25 mouse cellular contexts compared by ENCODE assay signal in the genomic region with DNA sequence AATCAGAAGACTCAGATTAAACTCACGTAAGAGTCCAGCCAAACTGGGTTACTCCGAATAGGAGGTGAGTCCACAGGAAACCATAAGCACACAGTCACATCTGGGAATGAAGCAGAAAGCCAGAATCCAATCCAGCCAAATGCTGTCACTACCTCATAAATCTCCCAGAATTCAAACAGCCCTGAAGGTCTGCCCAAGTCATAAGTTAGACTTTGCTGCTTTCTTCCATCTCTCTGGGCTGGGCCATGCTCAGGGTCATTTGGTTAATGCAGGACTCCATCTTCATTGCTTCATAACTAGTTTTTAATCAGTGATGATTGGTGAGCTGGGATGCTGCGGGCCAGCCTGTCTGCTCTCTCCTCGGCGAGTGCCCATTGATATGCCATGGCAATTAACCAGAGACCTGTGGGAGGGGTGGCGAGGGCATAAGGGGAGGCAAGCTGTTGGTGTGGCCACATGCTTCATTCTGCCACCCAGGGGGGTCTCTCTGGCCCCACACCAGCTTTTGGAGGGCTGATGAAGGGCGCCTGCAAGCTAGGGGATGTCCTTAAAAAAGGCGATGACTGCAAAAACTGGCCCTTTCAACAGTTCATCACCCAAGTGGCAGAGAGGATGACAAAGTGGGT. TPM values are rescaled to one million over a fixed set of nuclear protein-coding genes. Genes with fewer than 3 reads are reported as not detected.
A peak's percentile ranks its signal among the peaks of the same experiment; 100 is the strongest.
DNase-seq lines count a peak whose midpoint lies in the region; ATAC-seq and TF ChIP-seq lines count a peak whose summit lies in the region.
"Had no signal": no experiment of that assay in that cellular context is flagged by ENCODE, and none has a peak within 500 bp of the region (broad histone marks: within the 10 kb centered on the region; RNA-seq: fewer than 3 reads in every experiment).

No protein-coding gene starts in this region.

- H3K4me2 ChIP-seq in lung, embryonic 14.5 days = no peak overlapping the region
- H3K4me2 ChIP-seq in limb, embryonic 11.5 days (ENCODE audit: low read depth, severe bottlenecking) = peak overlapping the region; percentile 16; the same call in 1 of the 2 replicates
- H3K4me2 ChIP-seq: intestine, embryonic 15.5 days; limb, embryonic 15.5 days had no signal

- no peak overlapping the region for H3K9ac ChIP-seq in lung, embryonic 14.5 days
- no peak overlapping the region for H3K9ac ChIP-seq in limb, embryonic 11.5 days (ENCODE audit: low read length)
- H3K9ac ChIP-seq: intestine, embryonic 15.5 days; limb, embryonic 15.5 days had no signal

- no peaks in the 10 kb centered on the region for H3K9me3 ChIP-seq in lung, embryonic 14.5 days (ENCODE audit: low read depth, low read length)
- H3K9me3 ChIP-seq in limb, embryonic 11.5 days (ENCODE audit: control insufficient read depth, low read length) = no peaks in the 10 kb centered on the region
- H3K9me3 ChIP-seq: intestine, embryonic 15.5 days; limb, embryonic 15.5 days; megakaryocyte, embryonic 14.5 days had no signal

- ATAC-seq in lung, embryonic 14.5 days (ENCODE audit: insufficient read depth) = peak; percentile 76
- ATAC-seq in limb, embryonic 11.5 days (ENCODE audit: insufficient number of reproducible peaks, low FRiP score, low TSS enrichment, low read depth) = 0 out of 2 replicates have a peak, but pooled peaks have one; percentile 39
- ATAC-seq: CD4-positive, CD25-positive, alpha-beta regulatory T cell, adult 4 months; forebrain, embryonic 16.5 days; intestine, embryonic 15.5 days had no signal

- intact Hi-C loops in left cerebral cortex, postnatal 14 days (cut with DNase I) = no loop called here

- no peaks in the 10 kb centered on the region for H3K27me3 ChIP-seq in lung, embryonic 14.5 days (ENCODE audit: insufficient read depth, low read length)
- H3K27me3 ChIP-seq in limb, embryonic 11.5 days (ENCODE audit: control insufficient read depth, insufficient read depth, low read length) = no peaks in the 10 kb centered on the region
- H3K27me3 ChIP-seq: intestine, embryonic 15.5 days; limb, embryonic 15.5 days had no signal

- H3K36me3 ChIP-seq in lung, embryonic 14.5 days (ENCODE audit: insufficient read depth) = no peaks in the 10 kb centered on the region
- peaks cover 1% of the 10 kb centered on the region; the same call in 1 of the 2 replicates for H3K36me3 ChIP-seq in limb, embryonic 11.5 days (ENCODE audit: control insufficient read depth, insufficient read depth, low read length)
- H3K36me3 ChIP-seq: intestine, embryonic 15.5 days; limb, embryonic 15.5 days had no signal

- WGBS in lung, embryonic 14.5 days = 37% methylated on average over 8 of the region's 8 CpGs
- 34% methylated on average over 8 of the region's 8 CpGs for WGBS in limb, embryonic 11.5 days

- peak; percentile 51 for DNase-seq in embryo, embryonic 11 days
- DNase-seq in embryo, embryonic 9.5 days (ENCODE audit: extremely low spot score) = no peak
- peak; percentile 86 for DNase-seq in lung, embryonic 14.5 days
- DNase-seq in lung, postnatal 10 days = no peak
- DNase-seq in adipocyte (ENCODE audit: low spot score) = peak; percentile 58
- peak; percentile 62 for DNase-seq in limb, embryonic 11.5 days (ENCODE audit: low spot score)
- DNase-seq in left cerebral cortex, postnatal 14 days (ENCODE audit: low spot score in 2 of 2) = no peak
- no peak for DNase-seq in urinary bladder, postnatal 10 days (ENCODE audit: low spot score)
- DNase-seq: cerebellum, adult 8-10 months; heart, postnatal 10 days; kidney, postnatal 4 days; lung, adult 18-20 months; right cerebral cortex, adult 18-20 months; thymus, postnatal 25 days had no signal

- H3K27ac ChIP-seq in lung, embryonic 14.5 days (ENCODE audit: low read depth) = peak overlapping the region; percentile 18; the same call in 1 of the 2 replicates
- no peak overlapping the region for H3K27ac ChIP-seq in limb, embryonic 11.5 days (replicated peaks; ENCODE audit: low read depth, low read length)
- H3K27ac ChIP-seq: intestine, embryonic 15.5 days; limb, embryonic 15.5 days had no signal

- H3K4me3 ChIP-seq in lung, embryonic 14.5 days (ENCODE audit: low read depth, low read length) = no peak overlapping the region
- H3K4me3 ChIP-seq in limb, embryonic 11.5 days (ENCODE audit: low read depth, low read length) = no peak overlapping the region
- H3K4me3 ChIP-seq: intestine, embryonic 15.5 days; limb, embryonic 15.5 days; megakaryocyte, embryonic 14.5 days had no signal

- peaks cover 38% of the 10 kb centered on the region for H3K4me1 ChIP-seq in lung, embryonic 14.5 days (ENCODE audit: insufficient read depth)
- H3K4me1 ChIP-seq in limb, embryonic 11.5 days (ENCODE audit: control insufficient read depth, insufficient read depth, low read length) = peaks cover 7% of the 10 kb centered on the region; the same call in 1 of the 2 replicates
- H3K4me1 ChIP-seq: megakaryocyte, embryonic 14.5 days had no signal

- TF ChIP-seq CTCF in lung, embryonic 14.5 days (IDR thresholded peaks at IDR 0.05; ENCODE audit: low read depth) = no peak

RNA-seq across cellular contexts. Expression of gene Ccdc182, which starts 38.6 kb away (rescaled TPM):
- not detected in 2 replicates for polyA plus RNA-seq in lung, embryonic 14.5 days (2014; fragmentation: Nextera tagmentation; extraction: Ambion mirVana)
- 0.12 and 0.52 TPM in 2 replicates for polyA plus RNA-seq in limb, embryonic 11.5 days (2014; fragmentation: Nextera tagmentation; extraction: Ambion mirVana)
- not detected for total RNA-seq in left cerebral cortex, postnatal 14 days (2021)
- total RNA-seq: gastrocnemius, adult 8-10 months; heart, postnatal 10 days; layer of hippocampus, postnatal 25 days; MEL; monocyte, adult 5-6 weeks had no signal
- polyA plus RNA-seq: CD4-positive, CD25-positive, alpha-beta regulatory T cell, adult 4 months; forebrain, embryonic 16.5 days; intestine, embryonic 15.5 days; limb, embryonic 15.5 days; spleen, adult 2 months; stomach, embryonic 16.5 days had no signal

Comparison
In these comparisons a context has a peak if more than half of its experiments do, and no peak if none do; other contexts are left out.
1. DNase-seq: peak in embryo, embryonic 11 days (single experiment), lung, embryonic 14.5 days (single experiment), adipocyte (single experiment) and limb, embryonic 11.5 days (single experiment); none in embryo, embryonic 9.5 days (single experiment), lung, postnatal 10 days (single experiment), left cerebral cortex, postnatal 14 days (0 of 2) and urinary bladder, postnatal 10 days (single experiment).